Mouse (Mus musculus) left cerebral cortex, adult 6 months (tissue): Measurements from ENCODE around the gene Zfp583. TPM values are rescaled to one million over a fixed set of nuclear protein-coding genes. Genes with fewer than 3 reads are reported as not detected.

ENCODE experiments used
- long read RNA-seq, 2 experiments: library from polyadenylated mRNA; unstranded; transcript quantifications; one replicate each; pipeline ENCODE4 v2.0.0; 2019 to 2020
- polyA plus RNA-seq: library from polyadenylated mRNA; unstranded; fragments of <200 nt; fragmentation: Nextera tagmentation; gene quantifications from 2 replicates; pipeline ENCODE4 v1.2.3, GENCODE M21; 2021

The Zfp583 gene
- 5.6 and 6.3 TPM in 2 replicates for polyA plus RNA-seq
- long read RNA-seq, experiment 1, transcript Zfp583-201 (5 exons, 2,550 nt) = major isoform, 6 of 16 reads
- long read RNA-seq, experiment 1, partial matches to known transcripts = 1 of 16 reads
- long read RNA-seq, experiment 1, other reads (novel, unspliced or antisense) = 9 of 16 reads
- long read RNA-seq, experiment 2, partial matches to known transcripts = 0 of 2 reads
- long read RNA-seq, experiment 2, other reads (novel, unspliced or antisense) = 1 of 2 reads

DNA sequence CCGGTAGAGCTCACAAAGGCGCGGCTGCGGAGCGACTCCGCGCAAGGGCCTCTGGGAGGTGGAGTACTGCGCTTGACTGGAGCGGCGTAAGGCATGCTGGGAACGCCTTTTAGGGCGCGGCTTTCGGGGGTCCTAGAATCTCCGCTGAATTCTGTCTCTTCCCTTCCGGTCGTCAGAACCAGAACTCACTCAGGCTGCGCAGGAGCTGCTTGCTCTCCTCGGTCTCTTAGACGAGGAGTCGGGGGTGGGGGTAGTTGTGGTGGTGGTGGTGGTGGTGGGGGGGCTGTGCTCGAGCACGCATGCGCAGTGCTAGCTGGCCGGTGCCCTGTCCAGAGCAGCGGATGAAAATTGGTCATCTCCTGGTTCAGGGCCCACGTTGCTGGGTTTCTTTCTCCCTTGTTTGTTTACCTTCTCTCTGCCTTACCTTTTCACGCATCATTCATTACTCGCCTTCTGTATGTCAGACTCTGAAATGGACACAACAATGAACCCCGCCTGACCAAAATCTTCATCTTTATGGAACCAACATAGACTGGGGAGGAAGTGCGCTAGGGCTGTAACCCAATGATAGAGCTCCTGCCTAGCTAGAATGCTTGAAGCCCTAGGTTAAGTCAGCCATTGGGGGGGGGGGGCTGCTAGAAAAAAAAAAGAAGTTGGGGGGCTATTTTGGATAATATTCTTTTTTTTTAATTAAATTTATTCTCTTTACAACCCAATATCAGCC lies at the start of gene Zfp583:
Gene Zfp583, minus strand, starts transcription at position 53 of the 724 bp plus-strand sequence.

DNA sequence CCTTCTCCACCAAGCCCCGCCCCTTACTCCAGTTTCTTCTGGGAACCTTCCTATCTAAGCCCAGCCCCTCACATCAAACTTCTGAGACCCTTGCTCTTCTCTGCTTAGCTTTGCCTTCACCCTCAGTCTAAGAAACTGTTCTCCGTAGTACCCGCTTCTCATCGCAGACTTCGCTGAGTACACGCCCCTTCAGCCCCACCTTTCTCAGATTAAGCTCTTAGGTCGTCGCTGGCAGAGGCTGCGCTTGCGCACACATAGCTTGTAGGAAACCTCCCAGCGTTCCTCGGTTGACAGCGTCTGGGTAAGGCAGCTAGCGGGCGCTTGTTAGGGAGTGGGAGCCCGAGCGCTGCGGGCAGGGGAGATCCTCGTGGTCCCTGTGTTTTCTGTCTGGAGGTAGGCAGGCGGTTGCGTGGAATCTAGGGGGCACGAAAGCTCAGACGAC lies 32.0 kb upstream of the Zfp583 start, which contains the start of gene Zfp78:
Gene Zfp78, plus strand, starts transcription at position 234 of the 442 bp plus-strand sequence.

DNA sequence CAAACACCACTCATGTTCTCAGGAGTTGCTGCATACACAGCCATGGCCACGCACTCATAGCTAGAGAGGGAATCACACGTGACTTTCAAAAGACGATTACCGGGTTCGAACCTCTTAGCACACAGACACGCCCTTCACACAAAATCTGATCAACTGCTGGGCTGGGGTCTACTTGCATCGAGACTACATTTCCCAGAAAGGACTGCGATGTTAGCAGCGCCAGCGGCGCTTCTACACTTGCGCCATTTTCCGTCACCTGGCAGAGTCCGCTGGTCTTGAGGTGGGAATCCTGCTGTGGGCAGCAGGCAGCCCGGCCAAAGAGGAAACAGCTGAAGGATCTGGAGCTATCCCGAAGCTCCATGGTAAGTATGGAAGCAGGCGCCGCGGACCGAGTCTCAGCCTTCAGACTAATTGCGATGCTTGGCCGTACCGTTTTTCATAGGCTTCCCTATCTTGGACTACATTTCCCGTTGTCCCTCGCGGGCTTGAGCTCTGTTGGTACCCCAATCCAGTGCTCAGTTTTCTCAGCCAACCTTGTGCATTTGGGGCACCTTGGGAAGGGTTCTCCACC lies 12.5 kb upstream of the Zfp583 start, which contains the start of gene Gm3854:
Gene Gm3854, plus strand, starts transcription at position 259 of the 571 bp plus-strand sequence.

DNA sequence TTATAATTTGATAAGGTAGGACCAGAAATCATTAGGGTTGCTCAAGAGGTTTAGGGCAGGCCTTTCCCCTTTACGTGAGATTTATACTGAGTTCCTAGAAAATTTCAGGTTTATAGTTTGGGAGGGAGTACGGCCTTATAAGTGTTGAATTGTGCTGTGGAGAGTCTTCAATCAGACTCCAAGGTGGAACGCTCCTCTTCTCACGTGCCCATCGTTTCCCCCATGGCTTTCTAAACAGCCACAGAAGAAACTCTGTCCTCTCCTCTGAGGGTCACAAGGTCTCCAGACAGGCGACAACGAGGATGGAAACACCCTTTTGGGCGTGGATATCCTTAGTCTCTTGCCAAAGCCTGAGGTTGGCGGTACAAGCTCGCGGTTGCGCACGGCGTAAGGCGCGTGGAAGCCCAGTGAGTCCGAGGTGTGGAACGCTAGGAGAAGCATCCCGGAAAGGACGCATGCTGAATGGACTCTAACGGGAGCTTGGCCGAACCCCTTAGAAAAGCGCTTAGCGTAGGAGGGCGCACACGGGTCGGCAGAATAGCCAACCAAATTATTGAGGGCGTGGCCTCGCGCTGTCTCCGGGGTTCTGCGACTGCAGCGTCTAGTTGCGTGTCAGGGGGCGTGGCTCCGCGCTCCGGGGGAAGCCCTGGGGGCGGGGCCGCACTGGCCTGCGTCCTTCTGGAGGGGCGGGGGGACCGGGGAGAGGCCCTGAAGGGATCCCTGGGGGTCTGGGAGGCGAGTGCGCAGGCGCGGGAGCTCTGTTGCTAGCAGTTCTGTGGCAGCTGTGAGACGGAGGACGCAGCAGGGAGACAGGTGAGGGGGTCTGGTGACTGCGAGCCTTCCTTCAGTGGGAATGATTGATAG lies 45.0 kb downstream of the Zfp583 start, which contains the start of gene Zfp667:
Gene Zfp667, plus strand, starts transcription at position 738 of the 864 bp plus-strand sequence.

Other genes starting within 250 kb of the Zfp583 start
- 9.8 and 15.7 TPM in 2 replicates for gene Zfp787, start 175.3 kb downstream of the Zfp583 start, polyA plus RNA-seq
- 39.0 and 51.1 TPM in 2 replicates for gene Zfp444, start 159.1 kb downstream of the Zfp583 start, polyA plus RNA-seq
- not detected in 2 replicates for gene Galp, start 134.2 kb downstream of the Zfp583 start, polyA plus RNA-seq
- gene Zscan5b, start 109.0 kb downstream of the Zfp583 start, polyA plus RNA-seq = not detected in 2 replicates
- gene Epp13, start 78.6 kb downstream of the Zfp583 start, polyA plus RNA-seq = not detected in 2 replicates
- 7.6 and 11.4 TPM in 2 replicates for gene Zfp667, start 44.7 kb downstream of the Zfp583 start, polyA plus RNA-seq
- gene Gm3854, start 12.5 kb upstream of the Zfp583 start, polyA plus RNA-seq = 1.5 and 2.5 TPM in 2 replicates
- 2.7 and 4.1 TPM in 2 replicates for gene Zfp78, start 32.0 kb upstream of the Zfp583 start, polyA plus RNA-seq
- gene Zfp28, start 52.0 kb upstream of the Zfp583 start, polyA plus RNA-seq = 3.2 and 6.0 TPM in 2 replicates
- 4.0 and 5.4 TPM in 2 replicates for gene Smim17, start 67.4 kb upstream of the Zfp583 start, polyA plus RNA-seq
- 0.09 TPM in 1 of 2 replicates, not detected in the other for gene Gm20715, start 79.0 kb upstream of the Zfp583 start, polyA plus RNA-seq
- gene Olfr1344, start 107.4 kb upstream of the Zfp583 start, polyA plus RNA-seq = 1.1 and 1.2 TPM in 2 replicates
- not detected in 2 replicates for gene Olfr1336, start 124.9 kb upstream of the Zfp583 start, polyA plus RNA-seq
- not detected in 2 replicates for gene Olfr1346, start 135.8 kb upstream of the Zfp583 start, polyA plus RNA-seq
- not detected in 2 replicates for gene Olfr5, start 155.7 kb upstream of the Zfp583 start, polyA plus RNA-seq
- gene Olfr1347, start 168.5 kb upstream of the Zfp583 start, polyA plus RNA-seq = not detected in 2 replicates
- gene Olfr1348, start 177.5 kb upstream of the Zfp583 start, polyA plus RNA-seq = not detected in 2 replicates
- gene Olfr1349, start 191.7 kb upstream of the Zfp583 start, polyA plus RNA-seq = not detected in 2 replicates
- not detected in 2 replicates for gene Olfr1350, start 233.6 kb upstream of the Zfp583 start, polyA plus RNA-seq